Mouse (Mus musculus): ENCODE data around the gene Igfn1. TPM values are rescaled to one million over a fixed set of nuclear protein-coding genes. Genes with fewer than 3 reads are reported as not detected.

The Igfn1 gene
- total and polyA plus RNA-seq, 3 experiments, result not detected

- Histone ChIP-seq H3K4me2 (ENCODE audit: insufficient read depth, low read depth, poor library complexity, severe bottlenecking) (no peak overlapping the region), H3K9me3 (replicated peaks; ENCODE audit: low read length) (no peaks in the 10 kb centered on the region), H3K79me2 (replicated peaks; ENCODE audit: control insufficient read depth, extremely low read depth, insufficient read depth, poor library complexity, severe bottlenecking) (no peaks in the 10 kb centered on the region), H3K27me3 (replicated peaks) (peaks cover 80% of the 10 kb centered on the region), H3K4me1 (ENCODE audit: control insufficient read depth in 1 of 2, insufficient read depth in 2 of 2) (no peaks in the 10 kb centered on the region), H3K27ac (ENCODE audit: insufficient read depth, low read depth) (no peak overlapping the region), H3K9ac (ENCODE audit: insufficient read depth, low read depth) (no peak overlapping the region), H3K4me3 (replicated peaks in 1 of 3; ENCODE audit: low read depth in 2 of 3, low read length in 2 of 3, poor library complexity in 1 of 3) (no peak overlapping the region), H3K36me3 (replicated peaks in 1 of 2; ENCODE audit: control insufficient read depth in 1 of 2, insufficient read depth in 1 of 2, low read length in 1 of 2) (no peaks in the 10 kb centered on the region)
- DNase-seq (ENCODE audit: extremely low read depth), result no peak
- TF ChIP-seq SIN3A (IDR thresholded peaks at IDR 0.05; ENCODE audit: low read length), result no peak
- no peak for TF ChIP-seq ZMIZ1 (IDR thresholded peaks at IDR 0.05; ENCODE audit: low read depth, low read length)
- no peak for TF ChIP-seq EP300 (IDR thresholded peaks at IDR 0.05; ENCODE audit: low read length)
- no peak for TF ChIP-seq MEF2A (IDR thresholded peaks at IDR 0.05; ENCODE audit: borderline replicate concordance, low read depth, low read length)
- TF ChIP-seq ZKSCAN1 (IDR thresholded peaks at IDR 0.05; ENCODE audit: borderline replicate concordance, low read depth, low read length), result no peak
- no peak for TF ChIP-seq RCOR1 (conservative IDR thresholded peaks at IDR 0.05; ENCODE audit: low read depth, low read length)
- no peak for TF ChIP-seq NRF1 (IDR thresholded peaks at IDR 0.05; ENCODE audit: low read depth, low read length)
- TF ChIP-seq MYC (IDR thresholded peaks at IDR 0.05; ENCODE audit: low read depth, low read length), result no peak
- no peak for TF ChIP-seq MXI1 (IDR thresholded peaks at IDR 0.05; ENCODE audit: low read depth, low read length)
- TF ChIP-seq NELFE (IDR thresholded peaks at IDR 0.05; ENCODE audit: low read depth, low read length), result no peak
- no peak for TF ChIP-seq IRF4 (IDR thresholded peaks at IDR 0.05; ENCODE audit: low read depth, low read length)
- no peak for TF ChIP-seq TCF12 (IDR thresholded peaks at IDR 0.05; ENCODE audit: low read depth, low read length)
- no peak for TF ChIP-seq TBP (conservative IDR thresholded peaks at IDR 0.05; ENCODE audit: low read depth, low read length)
- TF ChIP-seq KAT2A (IDR thresholded peaks at IDR 0.05; ENCODE audit: insufficient replicate concordance, low read length), result no peak
- dilution Hi-C loops (cut with MboI; ENCODE audit: extremely low pct_ligation_motif_present, extremely low pct_unique_long_range_greater_than_20kb, low sequenced_read_pairs), result no loop called here
- in situ Hi-C loops (cut with MboI; ENCODE audit: low pct_ligation_motif_present, low pct_unique_long_range_greater_than_20kb, low sequenced_read_pairs), result no loop called here
Measured at GRCm38 (mm10) chr1:135909381-135909780, 96.8 kb downstream of the Igfn1 start.

- Histone ChIP-seq H3K4me3 (replicated peaks in 1 of 3; ENCODE audit: low read depth in 2 of 3, low read length in 2 of 3, poor library complexity in 1 of 3) (no peak overlapping the region), H3K4me1 (ENCODE audit: control insufficient read depth in 1 of 2, insufficient read depth in 2 of 2) (no peaks in the 10 kb centered on the region), H3K27me3 (replicated peaks) (peaks cover 84% of the 10 kb centered on the region), H3K9ac (ENCODE audit: insufficient read depth, low read depth) (no peak overlapping the region), H3K36me3 (replicated peaks in 1 of 2; ENCODE audit: control insufficient read depth in 1 of 2, insufficient read depth in 1 of 2, low read length in 1 of 2) (no peaks in the 10 kb centered on the region), H3K9me3 (replicated peaks; ENCODE audit: low read length) (no peaks in the 10 kb centered on the region), H3K4me2 (ENCODE audit: insufficient read depth, low read depth, poor library complexity, severe bottlenecking) (no peak overlapping the region), H3K79me2 (replicated peaks; ENCODE audit: control insufficient read depth, extremely low read depth, insufficient read depth, poor library complexity, severe bottlenecking) (no peaks in the 10 kb centered on the region), H3K27ac (ENCODE audit: insufficient read depth, low read depth) (no peak overlapping the region)
- no peak for DNase-seq (ENCODE audit: extremely low read depth)
- dilution Hi-C loops (cut with MboI; ENCODE audit: extremely low pct_ligation_motif_present, extremely low pct_unique_long_range_greater_than_20kb, low sequenced_read_pairs) (no loop called here), in situ Hi-C loops (cut with MboI; ENCODE audit: low pct_ligation_motif_present, low pct_unique_long_range_greater_than_20kb, low sequenced_read_pairs) (no loop called here)
- TF ChIP-seq JUND (conservative IDR thresholded peaks at IDR 0.05; ENCODE audit: low read depth, low read length) (no peak), NELFE (IDR thresholded peaks at IDR 0.05; ENCODE audit: low read depth, low read length) (no peak), MEF2A (IDR thresholded peaks at IDR 0.05; ENCODE audit: borderline replicate concordance, low read depth, low read length) (no peak), TCF12 (IDR thresholded peaks at IDR 0.05; ENCODE audit: low read depth, low read length) (no peak), E2F4 (IDR thresholded peaks at IDR 0.05; ENCODE audit: insufficient replicate concordance, low read depth, low read length) (no peak), ZKSCAN1 (IDR thresholded peaks at IDR 0.05; ENCODE audit: borderline replicate concordance, low read depth, low read length) (no peak)
Measured at GRCm38 (mm10) chr1:135906736-135907135, 99.4 kb downstream of the Igfn1 start.

Other genes with a start within 250 kb of the Igfn1 start
- 76.8 and 98.1 TPM in 2 replicates for gene Phlda3, start 240.2 kb downstream of the Igfn1 start, total RNA-seq (2012; rRNA removed)
- gene Phlda3, start 240.2 kb downstream of the Igfn1 start, total RNA-seq (2014; rRNA removed), result 45.6 and 49.5 TPM in 2 replicates
- 34.9 and 37.5 TPM in 2 replicates for gene Phlda3, start 240.2 kb downstream of the Igfn1 start, polyA plus RNA-seq (2012; ENCODE audit: insufficient read length, low read depth)
- 1.5 and 1.6 TPM in 2 replicates for gene Tnni1, start 226.9 kb downstream of the Igfn1 start, total RNA-seq (2012; rRNA removed)
- gene Tnni1, start 226.9 kb downstream of the Igfn1 start, total RNA-seq (2014; rRNA removed), result 5.5 and 6.9 TPM in 2 replicates
- gene Tnni1, start 226.9 kb downstream of the Igfn1 start, polyA plus RNA-seq (2012; ENCODE audit: insufficient read length, low read depth), result 3.5 and 4.2 TPM in 2 replicates
- gene Lad1, start 187.7 kb downstream of the Igfn1 start, total RNA-seq (2012; rRNA removed), result 0.13 TPM in 1 of 2 replicates, not detected in the other
- gene Lad1, start 187.7 kb downstream of the Igfn1 start, total RNA-seq (2014; rRNA removed), result 0.24 TPM in 1 of 2 replicates, not detected in the other
- gene Lad1, start 187.7 kb downstream of the Igfn1 start, polyA plus RNA-seq (2012; ENCODE audit: insufficient read length, low read depth), result 0.17 and 0.25 TPM in 2 replicates
- gene Tnnt2, start 170.0 kb downstream of the Igfn1 start, total RNA-seq (2012; rRNA removed), result 5.5 and 8.6 TPM in 2 replicates
- 3.6 and 5.0 TPM in 2 replicates for gene Tnnt2, start 170.0 kb downstream of the Igfn1 start, total RNA-seq (2014; rRNA removed)
- 31.1 and 32.5 TPM in 2 replicates for gene Tnnt2, start 170.0 kb downstream of the Igfn1 start, polyA plus RNA-seq (2012; ENCODE audit: insufficient read length, low read depth)
- gene Pkp1, start 87.1 kb downstream of the Igfn1 start, total RNA-seq (2012; rRNA removed), result not detected in 2 replicates
- gene Pkp1, start 87.1 kb downstream of the Igfn1 start, total RNA-seq (2014; rRNA removed), result not detected in 2 replicates
- not detected in 2 replicates for gene Pkp1, start 87.1 kb downstream of the Igfn1 start, polyA plus RNA-seq (2012; ENCODE audit: insufficient read length, low read depth)
- 19.1 and 22.2 TPM in 2 replicates for gene Tmem9, start 1.8 kb upstream of the Igfn1 start, total RNA-seq (2012; rRNA removed)
- 28.2 and 30.1 TPM in 2 replicates for gene Tmem9, start 1.8 kb upstream of the Igfn1 start, total RNA-seq (2014; rRNA removed)
- 23.9 and 28.6 TPM in 2 replicates for gene Tmem9, start 1.8 kb upstream of the Igfn1 start, polyA plus RNA-seq (2012; ENCODE audit: insufficient read length, low read depth)
- gene Ascl5, start 44.5 kb upstream of the Igfn1 start, total RNA-seq (2012; rRNA removed), result not detected in 2 replicates
- not detected in 2 replicates for gene Ascl5, start 44.5 kb upstream of the Igfn1 start, total RNA-seq (2014; rRNA removed)
- not detected in 2 replicates for gene Ascl5, start 44.5 kb upstream of the Igfn1 start, polyA plus RNA-seq (2012; ENCODE audit: insufficient read length, low read depth)
- gene Cacna1s, start 46.4 kb upstream of the Igfn1 start, total RNA-seq (2012; rRNA removed), result 54.0 and 61.7 TPM in 2 replicates
- gene Cacna1s, start 46.4 kb upstream of the Igfn1 start, total RNA-seq (2014; rRNA removed), result 84.1 and 90.0 TPM in 2 replicates
- 33.9 and 42.5 TPM in 2 replicates for gene Cacna1s, start 46.4 kb upstream of the Igfn1 start, polyA plus RNA-seq (2012; ENCODE audit: insufficient read length, low read depth)
- gene Kif21b, start 125.0 kb upstream of the Igfn1 start, total RNA-seq (2012; rRNA removed), result 21.1 and 26.2 TPM in 2 replicates
- gene Kif21b, start 125.0 kb upstream of the Igfn1 start, total RNA-seq (2014; rRNA removed), result 6.0 and 7.3 TPM in 2 replicates
- 22.6 and 32.4 TPM in 2 replicates for gene Kif21b, start 125.0 kb upstream of the Igfn1 start, polyA plus RNA-seq (2012; ENCODE audit: insufficient read length, low read depth)
- not detected in 2 replicates for gene Mroh3, start 206.5 kb upstream of the Igfn1 start, total RNA-seq (2012; rRNA removed)
- gene Mroh3, start 206.5 kb upstream of the Igfn1 start, total RNA-seq (2014; rRNA removed), result not detected in 2 replicates
- gene Mroh3, start 206.5 kb upstream of the Igfn1 start, polyA plus RNA-seq (2012; ENCODE audit: insufficient read length, low read depth), result not detected in 2 replicates
- gene Inava, start 227.9 kb upstream of the Igfn1 start, total RNA-seq (2012; rRNA removed), result 0.34 and 0.42 TPM in 2 replicates
- gene Inava, start 227.9 kb upstream of the Igfn1 start, total RNA-seq (2014; rRNA removed), result not detected in 2 replicates
- gene Inava, start 227.9 kb upstream of the Igfn1 start, polyA plus RNA-seq (2012; ENCODE audit: insufficient read length, low read depth), result 0.11 and 0.34 TPM in 2 replicates

Data from CH12.LX (cell line).